Mouse (Mus musculus) kidney, postnatal 0 days (tissue): ENCODE results near the gene Zfand5. TPM values are rescaled to one million over a fixed set of nuclear protein-coding genes. Genes with fewer than 3 reads are reported as not detected.
"Not testable (repeated sequence)": the region's sequence is repeated elsewhere in the genome, so short reads cannot be mapped to it uniquely, and the experiment has no call there.

Experiments used
- ATAC-seq: fragments of 200-750 bp; cut with Nextera tagmentation; replicated peaks from 2 replicates; pipeline ENCODE4 v1.8.0; 2017; ENCODE audit warnings: low read depth, moderate number of reproducible peaks, moderate TSS enrichment, moderate library complexity; ENCODE audit not compliant: low FRiP score
- DNase-seq: peaks from one replicate; pipeline ENCODE4 v3.0.0-alpha.2; 2016; ENCODE audit warnings: low spot score
- H3K27ac ChIP-seq: fragments of 300-500 bp; sonication (generic); 2 replicates; pipeline ENCODE4 v1.5.1; 2014; ENCODE audit warnings: mild to moderate bottlenecking
- H3K27me3 ChIP-seq: fragments of 300-500 bp; sonication (generic); 2 replicates; pipeline ENCODE4 v1.6.1; 2014; ENCODE audit warnings: low read length, mixed read lengths; ENCODE audit not compliant: insufficient read depth
- H3K36me3 ChIP-seq: fragments of 300-500 bp; sonication (generic); 2 replicates; pipeline ENCODE4 v1.6.1; 2014; ENCODE audit warnings: low read length, mixed read lengths; ENCODE audit not compliant: insufficient read depth
- H3K4me1 ChIP-seq: fragments of 300-500 bp; sonication (generic); replicated peaks from 2 replicates; pipeline ENCODE4 v1.6.1; 2014; ENCODE audit warnings: antibody characterized with exemption, low read length, mixed read lengths; ENCODE audit not compliant: insufficient read depth
- H3K4me2 ChIP-seq: fragments of 300-500 bp; sonication (generic); 2 replicates; pipeline ENCODE4 v1.6.1; 2014; ENCODE audit warnings: mild to moderate bottlenecking, low read length, moderate library complexity, mixed read lengths
- H3K4me3 ChIP-seq: fragments of 300-500 bp; sonication (generic); replicated peaks from 2 replicates; pipeline ENCODE4 v1.5.1; 2014; ENCODE audit warnings: low read depth, low read length
- H3K9ac ChIP-seq: fragments of 300-500 bp; sonication (generic); 2 replicates; pipeline ENCODE4 v1.6.1; 2014; ENCODE audit warnings: low read depth, low read length
- H3K9me3 ChIP-seq: fragments of 300-500 bp; sonication (generic); replicated peaks from 2 replicates; pipeline ENCODE4 v1.6.1; 2016; ENCODE audit warnings: low read length, inconsistent platforms, mixed read lengths
- CTCF ChIP-seq: IDR thresholded peaks from 2 replicates; pipeline ENCODE4 v1.5.1; 2016; ENCODE audit warnings: antibody characterized with exemption, low read depth, mild to moderate bottlenecking, moderate library complexity
- WGBS: fragments of 180-500 bp; shearing (Covaris S2); extraction: QIAGEN DNeasy Blood & Tissue Kit; methylation state at CpG from one replicate; pipeline ENCODE4 v1.1.7; 2014; 5-methylcytosine and 5-hydroxymethylcytosine counted together
- polyA plus RNA-seq: library from polyadenylated mRNA; unstranded; fragments of >200 nt; fragmentation: Nextera tagmentation; extraction: Ambion mirVana; gene quantifications from 2 replicates; pipeline ENCODE4 v1.2.1, GENCODE M21; 2015

Zfand5 gene
- polyA plus RNA-seq, 1 experiment from 2014 or later, result 120 TPM

DNA sequence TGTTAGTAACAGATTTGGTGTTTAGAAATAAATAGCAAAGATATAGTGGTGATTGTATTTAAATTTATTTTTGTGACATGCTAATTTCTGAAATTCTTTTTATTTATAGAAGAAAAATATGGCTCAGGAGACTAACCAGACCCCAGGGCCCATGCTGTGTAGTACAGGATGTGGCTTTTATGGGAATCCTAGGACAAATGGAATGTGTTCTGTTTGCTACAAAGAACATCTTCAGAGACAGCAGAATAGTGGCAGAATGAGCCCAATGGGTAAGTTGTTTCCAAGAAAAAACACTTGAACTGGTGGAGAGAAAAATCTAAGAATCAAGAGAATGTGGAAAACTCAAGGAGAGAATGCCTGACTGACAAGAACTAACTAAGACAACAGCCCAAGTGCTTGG, 4.2 kb downstream of the Zfand5 start:
- no peaks in the 10 kb centered on the region for H3K27me3 ChIP-seq
- DNase-seq, result no peak
- H3K27ac ChIP-seq, result no peak overlapping the region
- peaks cover 18% of the 10 kb centered on the region for H3K36me3 ChIP-seq
- no peak overlapping the region for H3K9ac ChIP-seq
- no peak overlapping the region for H3K4me2 ChIP-seq
- TF ChIP-seq CTCF, result no peak
- H3K9me3 ChIP-seq, result no peaks in the 10 kb centered on the region
- H3K4me1 ChIP-seq, result no peaks in the 10 kb centered on the region
- no peak for ATAC-seq
- no peak overlapping the region for H3K4me3 ChIP-seq

DNA sequence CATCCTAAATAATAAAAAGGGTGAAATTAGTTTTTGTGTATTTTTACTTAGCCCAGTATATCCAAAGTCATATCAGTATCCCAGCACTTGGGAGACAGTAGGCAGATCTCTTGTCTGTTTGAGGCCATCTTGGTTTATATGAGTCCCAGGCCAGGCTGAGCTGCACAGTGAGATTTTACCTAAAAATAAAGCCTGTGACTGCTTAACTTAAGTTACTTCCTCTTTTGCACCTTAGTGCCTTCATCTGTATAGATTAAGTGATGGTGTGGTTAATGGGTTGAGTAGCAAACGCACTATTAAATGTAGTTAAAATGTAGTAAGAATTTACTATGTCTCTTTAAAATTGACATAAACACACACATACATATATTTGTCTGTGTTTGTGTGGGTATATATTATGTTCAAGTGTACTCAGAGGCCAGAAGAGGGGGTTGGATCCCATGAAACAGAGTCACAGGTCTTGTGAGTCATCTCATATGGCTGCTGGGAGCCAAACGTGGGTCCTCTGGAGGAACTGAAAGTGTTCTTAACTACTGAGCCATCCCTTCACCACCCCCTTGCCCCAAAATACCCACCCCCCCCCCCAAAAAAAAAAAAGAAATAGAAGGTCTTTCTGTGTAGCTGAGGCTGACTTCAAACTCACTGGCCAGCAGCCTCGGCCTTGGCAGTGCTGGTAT, 14.5 kb downstream of the Zfand5 start:
- DNase-seq (no peak), ATAC-seq (no peak)
- 67% methylated on average over 3 of the region's 3 CpGs for WGBS
- Histone ChIP-seq H3K36me3 (peaks cover 15% of the 10 kb centered on the region; the same call in 1 of the 2 replicates), H3K4me2 (no peak overlapping the region), H3K9ac (no peak overlapping the region), H3K27me3 (no peaks in the 10 kb centered on the region), H3K27ac (no peak overlapping the region), H3K4me1 (no peaks in the 10 kb centered on the region), H3K4me3 (no peak overlapping the region), H3K9me3 (no peaks in the 10 kb centered on the region)
- no peak for TF ChIP-seq CTCF

GRCm38 (mm10) chr19:21297411-21297810, 25.3 kb downstream of the Zfand5 start:
- no peak for DNase-seq
- H3K27me3 ChIP-seq, result no peaks in the 10 kb centered on the region
- no peaks in the 10 kb centered on the region for H3K36me3 ChIP-seq
- H3K9me3 ChIP-seq, result no peaks in the 10 kb centered on the region
- H3K4me2 ChIP-seq, result no peak overlapping the region
- no peaks in the 10 kb centered on the region for H3K4me1 ChIP-seq
- H3K9ac ChIP-seq, result no peak overlapping the region
- H3K27ac ChIP-seq, result no peak overlapping the region
- no peak overlapping the region for H3K4me3 ChIP-seq
- ATAC-seq, result no peak
- 93% methylated on average over 4 of the region's 4 CpGs for WGBS
- TF ChIP-seq CTCF, result no peak

GRCm38 (mm10) chr19:21301787-21302186, 29.7 kb downstream of the Zfand5 start:
- DNase-seq, result no peak
- Histone ChIP-seq H3K27ac (no peak overlapping the region), H3K4me1 (no peaks in the 10 kb centered on the region), H3K36me3 (no peaks in the 10 kb centered on the region), H3K4me3 (no peak overlapping the region), H3K27me3 (no peaks in the 10 kb centered on the region), H3K9ac (no peak overlapping the region), H3K4me2 (no peak overlapping the region), H3K9me3 (no peaks in the 10 kb centered on the region)
- 44% methylated on average over 3 of the region's 3 CpGs for WGBS
- TF ChIP-seq CTCF, result no peak
- no peak for ATAC-seq

GRCm38 (mm10) chr19:21307755-21308154, 35.7 kb downstream of the Zfand5 start:
- 91% methylated on average over 3 of the region's 3 CpGs for WGBS
- DNase-seq, result no peak
- no peak for ATAC-seq

GRCm38 (mm10) chr19:21310364-21310763, 38.3 kb downstream of the Zfand5 start:
- not testable (repeated sequence) for H3K27ac ChIP-seq, ATAC-seq, H3K4me2 ChIP-seq, H3K36me3 ChIP-seq, H3K4me3 ChIP-seq, H3K9me3 ChIP-seq, H3K9ac ChIP-seq, H3K27me3 ChIP-seq, DNase-seq, H3K4me1 ChIP-seq
- 88% methylated on average over 5 of the region's 5 CpGs for WGBS

More at GRCm38 (mm10) chr19:21307755-21308154, 35.7 kb downstream of the Zfand5 start:
- Histone ChIP-seq H3K9me3 (no peaks in the 10 kb centered on the region), H3K4me2 (no peak overlapping the region), H3K4me3 (no peak overlapping the region), H3K27ac (no peak overlapping the region), H3K27me3 (no peaks in the 10 kb centered on the region), H3K4me1 (no peaks in the 10 kb centered on the region), H3K9ac (no peak overlapping the region), H3K36me3 (no peaks in the 10 kb centered on the region)
- TF ChIP-seq CTCF, result no peak

- WGBS, result 47% methylated on average over 3 of the region's 3 CpGs
- H3K4me3 ChIP-seq, result no peak overlapping the region
Observed at GRCm38 (mm10) chr19:21315701-21316100, 43.6 kb downstream of the Zfand5 start.

More at GRCm38 (mm10) chr19:21315701-21316100, 43.6 kb downstream of the Zfand5 start:
- no peaks in the 10 kb centered on the region for H3K36me3 ChIP-seq
- no peak for TF ChIP-seq CTCF
- H3K27ac ChIP-seq, result no peak overlapping the region
- H3K4me1 ChIP-seq, result no peaks in the 10 kb centered on the region
- H3K9me3 ChIP-seq, result no peaks in the 10 kb centered on the region
- DNase-seq (peak; percentile 35), ATAC-seq (no peak)
- H3K9ac ChIP-seq, result no peak overlapping the region
- H3K27me3 ChIP-seq, result no peaks in the 10 kb centered on the region
- no peak overlapping the region for H3K4me2 ChIP-seq
